Mouse (Mus musculus) C2C12 (cell line): ENCODE measurements around the gene Etv6. TPM values are rescaled to one million over a fixed set of nuclear protein-coding genes. Genes with fewer than 3 reads are reported as not detected.

Experiments used
- H3K27me3 ChIP-seq: one replicate; pipeline ENCODE4 v1.6.1; 2011; ENCODE audit not compliant: control insufficient read depth, insufficient read depth, insufficient read length
- H3K36me3 ChIP-seq: one replicate; pipeline ENCODE4 v1.6.1; 2011; ENCODE audit not compliant: control insufficient read depth, insufficient read depth
- H3K4me3 ChIP-seq: one replicate; pipeline ENCODE4 v1.5.1; 2011; ENCODE audit warnings: mild to moderate bottlenecking, control low read depth; ENCODE audit not compliant: poor library complexity, insufficient read depth, severe bottlenecking
- H3K79me2 ChIP-seq: one replicate; pipeline ENCODE4 v1.6.1; 2011; ENCODE audit not compliant: control insufficient read depth, insufficient read depth
- H3K79me3 ChIP-seq: one replicate; pipeline ENCODE4 v1.6.1; 2011; ENCODE audit warnings: low read depth, control low read depth
- H3ac ChIP-seq: one replicate; pipeline ENCODE3; 2011; ENCODE audit warnings: low read depth; ENCODE audit not compliant: control insufficient read depth, insufficient read length
- CEBPB ChIP-seq: IDR thresholded peaks from one replicate; pipeline ENCODE4 v1.6.1; 2011; ENCODE audit warnings: low read depth, mild to moderate bottlenecking, control low read depth, moderate library complexity
- CTCF ChIP-seq: IDR thresholded peaks from one replicate; pipeline ENCODE4 v1.5.1; 2011; ENCODE audit not compliant: control insufficient read depth, insufficient read depth, insufficient read length
- FOSL1 ChIP-seq: IDR thresholded peaks from one replicate; pipeline ENCODE4 v1.8.0; 2011; ENCODE audit warnings: mild to moderate bottlenecking, low read length; ENCODE audit not compliant: poor library complexity, insufficient read depth, severe bottlenecking
- MAX ChIP-seq: IDR thresholded peaks from one replicate; pipeline ENCODE4 v1.6.1; 2011; ENCODE audit warnings: mild to moderate bottlenecking, control low read depth
- MYOD1 ChIP-seq: IDR thresholded peaks from one replicate; pipeline ENCODE4 v1.6.1; 2011; ENCODE audit warnings: low read depth; ENCODE audit not compliant: control insufficient read depth, insufficient read length
- MYOG ChIP-seq: IDR thresholded peaks from one replicate; pipeline ENCODE4 v1.6.1; 2011; ENCODE audit not compliant: control insufficient read depth, insufficient read length; ENCODE audit errors: extremely low read depth
- USF1 ChIP-seq: IDR thresholded peaks from one replicate; pipeline ENCODE4 v1.6.1; 2011; ENCODE audit warnings: low read depth, mild to moderate bottlenecking, control low read depth, moderate library complexity
- polyA plus RNA-seq: library from polyadenylated mRNA; unstranded; fragments of >200 nt; fragmentation: generic; extraction: Trizol; gene quantifications from one replicate; pipeline ENCODE4 v1.2.1, GENCODE M21; 2012; ENCODE audit warnings: missing spikeins

Gene Etv6
- polyA plus RNA-seq, 1 experiment = 8.5 TPM

DNA sequence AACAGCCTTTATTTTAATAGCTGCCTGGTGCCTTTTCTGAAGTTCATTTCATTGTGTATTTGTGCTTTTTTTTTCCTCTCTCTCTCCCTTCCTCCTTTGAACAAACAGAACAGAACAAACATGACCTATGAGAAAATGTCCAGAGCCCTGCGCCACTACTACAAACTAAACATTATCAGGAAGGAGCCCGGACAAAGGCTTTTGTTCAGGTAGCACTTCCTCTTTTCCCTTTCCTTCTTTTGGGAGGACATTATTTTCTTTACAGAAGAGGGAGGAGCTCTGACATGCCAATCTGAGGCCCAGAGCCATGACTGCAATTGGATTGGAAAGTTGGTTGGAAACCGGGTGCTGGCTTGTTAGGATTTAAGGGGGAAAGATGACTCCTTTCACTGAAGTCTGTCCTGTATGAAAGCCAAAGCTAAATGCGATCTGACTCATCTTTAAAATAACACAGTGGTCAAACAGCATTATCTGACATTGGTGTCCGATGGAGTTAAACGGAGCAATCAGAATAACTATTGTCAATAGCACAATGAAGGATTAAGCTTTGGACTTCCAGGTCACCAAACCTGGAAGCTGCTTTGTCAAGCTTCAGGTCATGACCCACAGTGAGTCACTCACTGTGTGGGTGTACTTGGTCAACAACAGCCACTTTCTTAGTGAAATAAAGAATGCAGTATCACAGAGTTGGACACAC lies 227.6 kb downstream of the Etv6 start:
- Histone ChIP-seq H3K79me2 (no peaks in the 10 kb centered on the region), H3K4me3 (no peak overlapping the region), H3K36me3 (peaks cover 52% of the 10 kb centered on the region), H3K79me3 (no peaks in the 10 kb centered on the region), H3K27me3 (no peaks in the 10 kb centered on the region), H3ac (no peak overlapping the region)
- TF ChIP-seq CEBPB (no peak), FOSL1 (peak; percentile 56), MYOG (no peak)

DNA sequence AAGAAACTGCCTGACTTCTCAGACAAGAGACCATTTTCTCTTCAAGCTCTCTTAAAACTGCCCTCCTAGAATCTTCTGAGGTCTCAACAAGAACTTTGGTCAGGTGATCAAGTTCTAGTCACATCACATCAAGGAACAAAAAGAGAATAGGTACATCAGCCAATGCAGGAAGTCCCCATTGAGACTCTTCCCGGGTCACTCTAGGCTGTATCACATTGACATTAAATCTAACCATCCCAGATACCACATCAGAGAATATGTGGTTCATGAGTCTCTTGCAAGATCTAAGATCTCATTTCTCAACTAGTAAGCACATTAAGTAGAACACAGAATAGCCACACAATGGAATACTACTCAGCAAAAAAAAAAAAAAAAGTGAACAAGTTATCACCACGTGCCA lies 238.4 kb downstream of the Etv6 start:
- TF ChIP-seq FOSL1 (no peak), CTCF (no peak), MYOG (no peak), USF1 (no peak)
- H3K79me3 ChIP-seq = no peaks in the 10 kb centered on the region
- no peak overlapping the region for H3ac ChIP-seq
- H3K79me2 ChIP-seq = no peaks in the 10 kb centered on the region
- no peak overlapping the region for H3K4me3 ChIP-seq
- H3K36me3 ChIP-seq = peaks cover 8% of the 10 kb centered on the region
- H3K27me3 ChIP-seq = no peaks in the 10 kb centered on the region

GRCm38 (mm10) chr6:134276954-134277353 lies 241.5 kb downstream of the Etv6 start:
- TF ChIP-seq MYOD1 = no peak
- TF ChIP-seq CEBPB = no peak
- TF ChIP-seq CTCF = no peak
- no peak for TF ChIP-seq MAX
- TF ChIP-seq USF1 = no peak
- no peak for TF ChIP-seq FOSL1
- no peak for TF ChIP-seq MYOG
- H3ac ChIP-seq = no peak overlapping the region
- no peak overlapping the region for H3K4me3 ChIP-seq
- no peaks in the 10 kb centered on the region for H3K27me3 ChIP-seq
- H3K79me3 ChIP-seq = no peaks in the 10 kb centered on the region
- H3K36me3 ChIP-seq = no peaks in the 10 kb centered on the region
- H3K79me2 ChIP-seq = no peaks in the 10 kb centered on the region

- no peaks in the 10 kb centered on the region for H3K79me3 ChIP-seq
- no peak overlapping the region for H3ac ChIP-seq
- TF ChIP-seq CTCF = no peak
- TF ChIP-seq USF1 = no peak
- H3K27me3 ChIP-seq = no peaks in the 10 kb centered on the region
- H3K36me3 ChIP-seq = no peaks in the 10 kb centered on the region
- H3K79me2 ChIP-seq = no peaks in the 10 kb centered on the region
- H3K4me3 ChIP-seq = no peak overlapping the region
These were observed 246.6 kb downstream of the Etv6 start for GRCm38 (mm10) chr6:134282095-134282494.

DNA sequence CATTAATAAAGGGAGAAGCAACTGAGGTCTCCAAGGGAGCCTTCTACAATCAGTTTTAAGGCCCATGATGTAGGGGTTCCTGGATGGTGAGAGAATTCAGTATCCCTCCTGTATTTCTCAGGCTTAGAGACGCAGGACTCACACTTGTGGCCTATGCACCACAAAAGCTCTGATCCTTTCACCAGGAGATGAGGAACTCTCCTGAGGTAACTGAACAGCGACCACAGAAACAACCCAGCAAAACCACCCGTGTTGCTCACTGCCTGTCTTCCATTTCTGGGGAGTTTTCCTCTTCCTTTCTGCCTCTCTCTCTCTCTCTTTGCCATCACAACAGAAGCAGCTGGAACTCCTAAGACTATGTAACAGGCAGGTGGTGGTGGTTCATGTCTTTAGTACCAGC lies 256.3 kb downstream of the Etv6 start:
- H3K79me2 ChIP-seq = no peaks in the 10 kb centered on the region
- H3K4me3 ChIP-seq = no peak overlapping the region
- no peaks in the 10 kb centered on the region for H3K27me3 ChIP-seq
- no peak for TF ChIP-seq FOSL1
- TF ChIP-seq MYOG = no peak
- no peak for TF ChIP-seq CEBPB
- TF ChIP-seq MAX = no peak
- no peak for TF ChIP-seq MYOD1
- TF ChIP-seq USF1 = no peak
- no peak for TF ChIP-seq CTCF
- H3K79me3 ChIP-seq = no peaks in the 10 kb centered on the region
- no peaks in the 10 kb centered on the region for H3K36me3 ChIP-seq
- H3ac ChIP-seq = no peak overlapping the region

DNA sequence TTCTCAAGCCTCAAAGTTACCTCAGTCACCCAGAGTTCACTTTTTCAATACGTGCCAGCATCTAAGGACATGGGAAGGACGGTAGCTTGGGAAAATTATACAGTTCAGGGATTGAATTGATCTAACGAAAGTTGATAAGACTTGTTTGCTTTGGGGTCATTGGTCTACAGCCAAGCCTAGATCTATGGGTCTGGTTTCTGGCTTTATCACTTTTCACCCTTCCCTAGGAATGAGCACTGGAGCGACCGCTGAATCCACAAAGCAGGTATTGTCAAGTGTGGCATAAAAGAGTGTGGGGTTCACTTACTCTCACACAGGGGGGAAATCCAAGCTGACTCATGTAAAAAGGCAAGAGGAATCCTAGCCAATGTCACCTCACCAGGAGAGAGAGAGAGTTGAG lies 256.9 kb downstream of the Etv6 start:
- no peak overlapping the region for H3K4me3 ChIP-seq
- H3K79me2 ChIP-seq = no peaks in the 10 kb centered on the region
- no peaks in the 10 kb centered on the region for H3K79me3 ChIP-seq
- TF ChIP-seq FOSL1 (no peak), USF1 (no peak), MYOG (no peak), MYOD1 (no peak), MAX (no peak), CEBPB (no peak), CTCF (no peak)
- no peak overlapping the region for H3ac ChIP-seq
- H3K27me3 ChIP-seq = no peaks in the 10 kb centered on the region
- H3K36me3 ChIP-seq = no peaks in the 10 kb centered on the region
